Mouse (Mus musculus): Measurements from ENCODE around the gene Lmo1.
"Not testable (repeated sequence)": the region's sequence is repeated elsewhere in the genome, so short reads cannot be mapped to it uniquely, and the experiment has no call there.

Gene Lmo1

GRCm38 (mm10) chr7:109104894-109105293 is 70.1 kb downstream of the Lmo1 start:
- DNase-seq = no peak

- no peak for DNase-seq
These were observed 73.8 kb downstream of the Lmo1 start for GRCm38 (mm10) chr7:109101167-109101566.

GRCm38 (mm10) chr7:109098145-109099018 is 76.6 kb downstream of the Lmo1 start:
- DNase-seq = no peak

GRCm38 (mm10) chr7:109097203-109097602 is 77.8 kb downstream of the Lmo1 start:
- no peak for DNase-seq

GRCm38 (mm10) chr7:109096618-109097017 is 78.4 kb downstream of the Lmo1 start:
- no peak for DNase-seq

GRCm38 (mm10) chr7:109094294-109094693 is 80.7 kb downstream of the Lmo1 start:
- no peak for DNase-seq

- not testable (repeated sequence) for DNase-seq
These were observed 83.7 kb downstream of the Lmo1 start for GRCm38 (mm10) chr7:109091316-109091715.
